In genomic region chr10:105186636-105187035, GRCm38 (mm10) we compare ENCODE assay signal across 22 mouse cellular contexts.
"Had no signal": no experiment of that assay in that cellular context is flagged by ENCODE, and none has a peak within 500 bp of the region (broad histone marks: within the 10 kb centered on the region; RNA-seq: fewer than 3 reads in every experiment).

No protein-coding gene starts in this region.

- H3K27ac ChIP-seq: kidney, postnatal 0 days; layer of hippocampus, adult 2 months; limb, embryonic 10.5 days; limb, embryonic 13.5 days; liver, embryonic 13.5 days; macrophage; midbrain, embryonic 10.5 days; midbrain, embryonic 13.5 days; neural tube, embryonic 13.5 days had no signal

- H3K27me3 ChIP-seq: limb, embryonic 13.5 days; liver, embryonic 13.5 days; midbrain, embryonic 13.5 days; neural tube, embryonic 13.5 days had no signal

- H3K4me2 ChIP-seq: limb, embryonic 13.5 days; liver, embryonic 13.5 days; lung, embryonic 14.5 days; midbrain, embryonic 13.5 days; neural tube, embryonic 13.5 days had no signal

- H3K9me3 ChIP-seq: limb, embryonic 10.5 days; limb, embryonic 13.5 days; liver, embryonic 13.5 days; midbrain, embryonic 10.5 days; midbrain, embryonic 13.5 days; neural tube, embryonic 13.5 days had no signal

- H3K36me3 ChIP-seq: limb, embryonic 10.5 days; liver, embryonic 13.5 days; midbrain, embryonic 10.5 days; midbrain, embryonic 13.5 days had no signal

- H3K9ac ChIP-seq: limb, embryonic 13.5 days; liver, embryonic 13.5 days; lung, embryonic 14.5 days; midbrain, embryonic 13.5 days; neural tube, embryonic 13.5 days had no signal

- H3K4me3 ChIP-seq: layer of hippocampus, adult 2 months; limb, embryonic 10.5 days; limb, embryonic 13.5 days; liver, embryonic 13.5 days; midbrain, embryonic 10.5 days; midbrain, embryonic 13.5 days; myocyte; neural tube, embryonic 13.5 days had no signal

- H3K4me1 ChIP-seq: limb, embryonic 10.5 days; liver, embryonic 13.5 days; neural tube, embryonic 13.5 days had no signal

- ATAC-seq: lung, postnatal 0 days; midbrain, embryonic 13.5 days; midbrain, embryonic 16.5 days had no signal

- DNase-seq: kidney, adult 2 months; kidney, postnatal 25 days; layer of hippocampus, adult 9-11 months; liver; liver, embryonic 13.5 days; lung, embryonic 14.5 days; retina, postnatal 1 day; right cerebral cortex, postnatal 25 days; spleen, adult 18-20 months; thymus, adult 18-20 months; thymus, postnatal 36 days had no signal
